Mouse (Mus musculus) embryonic facial prominence, embryonic 13.5 days (tissue): ENCODE measurements around the gene Eif3a. TPM values are rescaled to one million over a fixed set of nuclear protein-coding genes. Genes with fewer than 3 reads are reported as not detected.

Experiments
- ATAC-seq: fragments of 200-750 bp; cut with Nextera tagmentation; 2 replicates; pipeline ENCODE4 v1.8.0; 2017; ENCODE audit warnings: low read depth; ENCODE audit not compliant: insufficient number of reproducible peaks, insufficient read depth, low FRiP score, low TSS enrichment
- H3K27ac ChIP-seq: fragments of 300-500 bp; sonication (generic); 2 replicates; pipeline ENCODE4 v1.5.1; 2015; ENCODE audit warnings: moderate library complexity, mild to moderate bottlenecking, inconsistent platforms
- H3K27me3 ChIP-seq: fragments of 300-500 bp; sonication (generic); 2 replicates; pipeline ENCODE4 v1.6.1; 2015; ENCODE audit warnings: mild to moderate bottlenecking, inconsistent platforms
- H3K36me3 ChIP-seq: fragments of 300-500 bp; sonication (generic); 2 replicates; pipeline ENCODE4 v1.6.1; 2015; ENCODE audit warnings: mild to moderate bottlenecking, inconsistent platforms
- H3K4me1 ChIP-seq: fragments of 300-500 bp; sonication (generic); 2 replicates; pipeline ENCODE4 v1.6.1; 2015; ENCODE audit warnings: inconsistent platforms
- H3K4me2 ChIP-seq: fragments of 300-500 bp; sonication (generic); 2 replicates; pipeline ENCODE4 v1.6.1; 2015; ENCODE audit warnings: moderate library complexity, mild to moderate bottlenecking, inconsistent platforms
- H3K4me3 ChIP-seq: fragments of 300-500 bp; sonication (generic); 2 replicates; pipeline ENCODE4 v1.5.1; 2015; ENCODE audit warnings: mild to moderate bottlenecking, inconsistent platforms
- H3K9ac ChIP-seq: fragments of 300-500 bp; sonication (generic); 2 replicates; pipeline ENCODE4 v1.6.1; 2015; ENCODE audit warnings: mild to moderate bottlenecking, inconsistent platforms
- H3K9me3 ChIP-seq: fragments of 300-500 bp; sonication (generic); 2 replicates; pipeline ENCODE4 v1.6.1; 2016; ENCODE audit warnings: inconsistent platforms
- WGBS: fragments of 180-500 bp; shearing (Covaris S2); methylation state at CpG from one replicate; pipeline ENCODE4 v1.1.7; 2015; ENCODE audit warnings: mixed read lengths; 5-methylcytosine and 5-hydroxymethylcytosine counted together
- polyA plus RNA-seq: library from polyadenylated mRNA; unstranded; fragments of >200 nt; fragmentation: Nextera tagmentation; extraction: Ambion mirVana; gene quantifications from 2 replicates; pipeline ENCODE4 v1.2.1, GENCODE M21; 2015

The Eif3a gene
- polyA plus RNA-seq, 1 experiment from 2014 or later, result 145 TPM

- 88% methylated on average over 2 of the region's 2 CpGs for WGBS
- Histone ChIP-seq H3K36me3 (no peaks in the 10 kb centered on the region), H3K27me3 (no peaks in the 10 kb centered on the region), H3K9me3 (no peaks in the 10 kb centered on the region), H3K4me2 (no peak overlapping the region), H3K27ac (no peak overlapping the region), H3K4me1 (peaks cover 5% of the 10 kb centered on the region), H3K4me3 (no peak overlapping the region), H3K9ac (no peak overlapping the region)
- ATAC-seq, result no peak
These were observed 2.8 kb upstream of the Eif3a start for GRCm38 (mm10) chr19:60793170-60793707.

GRCm38 (mm10) chr19:60791164-60791563 lies 706 bp upstream of the Eif3a start:
- H3K4me3 ChIP-seq, result peak overlapping the region; percentile 100
- peak overlapping the region; percentile 98 for H3K27ac ChIP-seq
- H3K9me3 ChIP-seq, result no peaks in the 10 kb centered on the region
- H3K4me1 ChIP-seq, result peaks cover 13% of the 10 kb centered on the region
- no peaks in the 10 kb centered on the region for H3K36me3 ChIP-seq
- no peaks in the 10 kb centered on the region for H3K27me3 ChIP-seq
- ATAC-seq, result no peak
- peak overlapping the region; percentile 58 for H3K4me2 ChIP-seq
- 18% methylated on average over 9 of the region's 9 CpGs for WGBS
- peak overlapping the region; percentile 100 for H3K9ac ChIP-seq

- Histone ChIP-seq H3K27me3 (no peaks in the 10 kb centered on the region), H3K27ac (peak overlapping the region; percentile 98), H3K36me3 (no peaks in the 10 kb centered on the region), H3K4me1 (peaks cover 17% of the 10 kb centered on the region), H3K4me2 (peak overlapping the region; percentile 58), H3K4me3 (peak overlapping the region; percentile 100), H3K9me3 (no peaks in the 10 kb centered on the region), H3K9ac (peak overlapping the region; percentile 100)
- peak; percentile 59 for ATAC-seq
- under 1% methylated on average over 60 of the region's 60 CpGs for WGBS
These were observed 445 bp downstream of the Eif3a start for GRCm38 (mm10) chr19:60789919-60790506.

- peaks cover 17% of the 10 kb centered on the region for H3K4me1 ChIP-seq
- WGBS, result 2% methylated on average over 7 of the region's 7 CpGs
These were observed 1.0 kb downstream of the Eif3a start for GRCm38 (mm10) chr19:60789452-60789851.

GRCm38 (mm10) chr19:60788214-60788960 lies 2.1 kb downstream of the Eif3a start:
- no peak for ATAC-seq

More at GRCm38 (mm10) chr19:60789452-60789851, 1.0 kb downstream of the Eif3a start:
- no peak for ATAC-seq
- Histone ChIP-seq H3K4me2 (peak overlapping the region; percentile 58), H3K9ac (peak overlapping the region; percentile 100), H3K9me3 (no peaks in the 10 kb centered on the region), H3K4me3 (peak overlapping the region; percentile 100), H3K27ac (peak overlapping the region; percentile 98), H3K36me3 (no peaks in the 10 kb centered on the region), H3K27me3 (no peaks in the 10 kb centered on the region)

GRCm38 (mm10) chr19:60787465-60788150 lies 2.9 kb downstream of the Eif3a start:
- ATAC-seq, result no peak
- H3K4me3 ChIP-seq, result no peak overlapping the region

More at GRCm38 (mm10) chr19:60788214-60788960, 2.1 kb downstream of the Eif3a start:
- H3K27me3 ChIP-seq, result no peaks in the 10 kb centered on the region
- H3K4me1 ChIP-seq, result peaks cover 17% of the 10 kb centered on the region
- no peak overlapping the region for H3K27ac ChIP-seq
- H3K9me3 ChIP-seq, result no peaks in the 10 kb centered on the region
- peak overlapping the region; percentile 58 for H3K4me2 ChIP-seq
- no peaks in the 10 kb centered on the region for H3K36me3 ChIP-seq
- H3K9ac ChIP-seq, result peak overlapping the region; percentile 67
- WGBS, result 40% methylated on average over 6 of the region's 6 CpGs
- H3K4me3 ChIP-seq, result peak overlapping the region; percentile 100

GRCm38 (mm10) chr19:60784712-60785111 lies 5.7 kb downstream of the Eif3a start:
- Histone ChIP-seq H3K27ac (no peak overlapping the region), H3K27me3 (no peaks in the 10 kb centered on the region), H3K9ac (no peak overlapping the region), H3K9me3 (no peaks in the 10 kb centered on the region), H3K4me1 (peaks cover 17% of the 10 kb centered on the region), H3K4me3 (no peak overlapping the region), H3K36me3 (peaks cover 20% of the 10 kb centered on the region), H3K4me2 (no peak overlapping the region)
- no peak for ATAC-seq
- 54% methylated on average over 1 of the region's 1 CpGs for WGBS

More at GRCm38 (mm10) chr19:60787465-60788150, 2.9 kb downstream of the Eif3a start:
- Histone ChIP-seq H3K27ac (no peak overlapping the region), H3K27me3 (no peaks in the 10 kb centered on the region), H3K9me3 (no peaks in the 10 kb centered on the region), H3K9ac (no peak overlapping the region), H3K36me3 (no peaks in the 10 kb centered on the region), H3K4me2 (peak overlapping the region; percentile 58), H3K4me1 (peaks cover 17% of the 10 kb centered on the region)
- WGBS, result 54% methylated on average over 2 of the region's 2 CpGs

GRCm38 (mm10) chr19:60782034-60782433 lies 8.4 kb downstream of the Eif3a start:
- Histone ChIP-seq H3K9me3 (no peaks in the 10 kb centered on the region), H3K27ac (no peak overlapping the region), H3K9ac (no peak overlapping the region), H3K4me3 (no peak overlapping the region), H3K4me1 (peaks cover 9% of the 10 kb centered on the region; the same call in 1 of the 2 replicates), H3K36me3 (peaks cover 38% of the 10 kb centered on the region), H3K4me2 (no peak overlapping the region), H3K27me3 (no peaks in the 10 kb centered on the region)
- ATAC-seq, result no peak
- WGBS, result 88% methylated on average over 3 of the region's 3 CpGs

GRCm38 (mm10) chr19:60773366-60773765 lies 17.1 kb downstream of the Eif3a start:
- Histone ChIP-seq H3K4me2 (no peak overlapping the region), H3K27me3 (no peaks in the 10 kb centered on the region), H3K9me3 (no peaks in the 10 kb centered on the region), H3K36me3 (peaks cover 84% of the 10 kb centered on the region), H3K27ac (no peak overlapping the region), H3K4me1 (no peaks in the 10 kb centered on the region), H3K9ac (no peak overlapping the region), H3K4me3 (no peak overlapping the region)
- WGBS, result 92% methylated on average over 6 of the region's 6 CpGs
- no peak for ATAC-seq

- Histone ChIP-seq H3K36me3 (peaks cover 27% of the 10 kb centered on the region), H3K4me2 (no peak overlapping the region), H3K4me3 (no peak overlapping the region), H3K27me3 (peaks cover 28% of the 10 kb centered on the region), H3K9me3 (no peaks in the 10 kb centered on the region), H3K27ac (no peak overlapping the region), H3K9ac (no peak overlapping the region), H3K4me1 (peaks cover 20% of the 10 kb centered on the region)
- ATAC-seq, result no peak
- WGBS, result 68% methylated on average over 4 of the region's 4 CpGs
These were observed 31.3 kb downstream of the Eif3a start for GRCm38 (mm10) chr19:60758896-60759835.
